Mouse (Mus musculus): ENCODE measurements around the gene Vps8.
A peak's percentile ranks its signal among the peaks of the same experiment; 100 is the strongest.

Gene Vps8

GRCm38 (mm10) chr16:21404631-21405030, 18.3 kb upstream of the Vps8 start:
- no peak for DNase-seq (ENCODE audit: low spot score in 2 of 2)

DNA sequence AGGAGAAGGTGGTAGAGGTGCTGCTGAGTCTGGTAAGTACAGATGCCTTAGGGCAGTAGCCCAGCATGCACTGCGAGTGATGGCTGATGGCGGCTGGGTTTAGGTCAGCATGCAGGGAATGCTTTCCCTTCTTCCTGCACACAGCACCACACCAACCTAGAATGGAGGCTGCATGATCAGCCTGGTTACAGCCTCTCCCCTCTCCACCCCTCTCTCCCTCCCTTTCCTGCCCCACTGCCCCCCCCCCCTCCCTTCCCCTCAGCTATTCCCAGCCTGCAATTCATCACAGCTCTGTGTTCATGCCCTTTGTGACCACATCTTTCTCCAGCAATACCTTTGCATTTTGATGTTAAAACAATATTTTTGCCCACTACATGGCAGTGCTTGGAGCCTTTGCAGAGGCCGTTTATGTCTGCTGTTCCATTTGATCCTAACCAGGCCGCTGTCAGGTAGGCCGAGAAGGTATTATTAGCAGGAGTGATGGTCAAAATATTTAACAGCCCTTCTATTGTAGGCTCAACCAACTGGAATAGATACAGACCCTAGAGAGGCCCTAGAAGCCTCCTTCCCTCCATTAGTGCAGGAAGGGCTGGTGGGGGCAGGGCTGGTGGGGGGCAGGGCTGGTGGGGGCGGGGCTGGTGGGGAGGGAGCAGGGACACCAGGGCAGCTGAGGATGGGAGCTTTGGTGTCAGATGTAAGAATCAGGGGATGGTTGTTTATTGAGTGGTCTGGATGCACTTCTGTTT, 17.5 kb upstream of the Vps8 start:
- no peak for DNase-seq (ENCODE audit: low spot score in 2 of 2)

GRCm38 (mm10) chr16:21406136-21406535, 16.8 kb upstream of the Vps8 start:
- DNase-seq (ENCODE audit: low spot score in 2 of 2) = no peak

DNA sequence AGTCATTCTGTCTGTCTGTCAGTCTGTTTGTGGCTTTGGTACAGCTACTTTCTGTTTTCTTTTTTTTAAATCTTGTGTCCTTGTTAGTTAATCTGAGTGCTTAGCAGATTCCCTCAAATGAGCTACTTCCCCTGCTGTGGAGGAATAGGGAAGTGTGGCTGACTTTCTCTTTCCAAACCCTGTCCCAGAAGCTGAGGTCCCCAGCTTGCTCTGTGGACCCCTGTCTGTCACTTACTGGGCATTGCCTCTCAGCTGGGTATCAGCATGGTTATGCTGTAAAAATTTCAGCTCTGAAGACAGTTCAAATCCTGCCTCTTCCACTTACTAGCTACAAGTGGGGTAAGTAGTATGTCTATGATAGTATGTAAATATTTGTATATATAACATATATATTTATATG, 11.1 kb upstream of the Vps8 start:
- DNase-seq (ENCODE audit: low spot score in 2 of 2) = no peak

DNA sequence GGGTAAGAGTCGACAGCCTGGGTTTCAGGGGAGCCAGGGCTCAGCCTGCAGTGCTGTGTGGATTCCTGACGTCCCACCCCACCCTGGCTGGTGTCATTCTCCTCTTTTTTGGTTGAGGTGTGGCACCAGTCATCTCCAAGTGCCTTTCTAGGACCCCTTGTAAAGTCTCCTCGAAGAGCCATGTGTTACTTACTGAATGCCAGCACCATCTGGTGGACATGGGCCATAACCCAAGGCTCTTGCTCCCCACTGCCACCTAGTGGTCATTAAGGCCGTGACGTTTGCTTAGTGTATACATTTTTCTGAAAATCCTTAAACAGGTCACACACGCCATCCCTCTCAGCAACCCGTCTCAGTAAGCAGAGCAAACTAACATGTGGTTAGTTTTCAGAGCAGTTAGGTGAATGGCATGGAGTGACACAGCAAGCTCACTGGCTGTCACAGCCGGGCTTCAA, 10.3 kb upstream of the Vps8 start:
- peak; percentile 35 to 69 for DNase-seq (ENCODE audit: low spot score in 2 of 2)

DNA sequence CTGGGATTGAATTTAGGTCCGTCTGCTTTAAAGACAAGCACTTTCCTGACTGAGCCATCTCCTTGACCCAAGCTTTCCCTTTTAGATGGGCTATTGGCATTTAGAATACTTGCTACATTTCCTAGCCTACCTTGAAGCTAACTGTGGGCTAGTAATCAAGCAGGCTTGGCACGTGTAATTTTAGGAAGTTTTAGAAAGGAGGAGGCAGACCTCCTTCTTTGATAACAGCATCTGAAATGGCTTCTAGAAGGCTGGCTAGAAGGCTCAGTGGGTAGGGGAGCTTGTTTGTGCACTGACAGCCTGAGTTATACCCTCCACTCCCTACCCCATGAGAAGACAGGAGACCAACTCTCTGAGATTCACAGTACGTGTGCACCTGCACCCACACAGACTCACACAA, 9.1 kb upstream of the Vps8 start:
- DNase-seq (ENCODE audit: low spot score in 2 of 2) = no peak

DNA sequence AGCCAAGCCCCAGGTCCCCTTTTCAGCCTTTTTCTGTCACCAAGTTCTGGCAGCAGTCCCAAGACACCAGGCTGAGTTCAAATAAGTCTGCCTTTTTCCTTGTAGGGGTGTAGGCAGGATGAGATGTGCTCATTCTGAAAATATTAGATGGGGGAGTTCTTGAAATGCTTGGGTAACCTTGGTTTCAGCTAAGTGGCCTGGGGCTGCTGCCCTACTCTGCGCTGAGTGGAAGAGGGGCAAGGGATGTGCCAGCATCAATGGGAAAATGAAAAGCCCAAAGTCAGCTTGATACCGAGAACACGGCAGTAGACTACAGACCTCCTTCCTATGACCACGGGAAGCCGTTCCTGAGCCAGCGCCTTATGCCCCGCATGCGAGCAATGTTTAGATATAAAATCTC, 7.8 kb upstream of the Vps8 start:
- DNase-seq (ENCODE audit: low spot score in 2 of 2) = no peak

- DNase-seq (ENCODE audit: low spot score in 2 of 2) = no peak
Measured at GRCm38 (mm10) chr16:21418012-21418411, 4.9 kb upstream of the Vps8 start.

GRCm38 (mm10) chr16:21423546-21423910, 610 bp downstream of the Vps8 start:
- no peak for DNase-seq (ENCODE audit: low spot score in 2 of 2)

DNA sequence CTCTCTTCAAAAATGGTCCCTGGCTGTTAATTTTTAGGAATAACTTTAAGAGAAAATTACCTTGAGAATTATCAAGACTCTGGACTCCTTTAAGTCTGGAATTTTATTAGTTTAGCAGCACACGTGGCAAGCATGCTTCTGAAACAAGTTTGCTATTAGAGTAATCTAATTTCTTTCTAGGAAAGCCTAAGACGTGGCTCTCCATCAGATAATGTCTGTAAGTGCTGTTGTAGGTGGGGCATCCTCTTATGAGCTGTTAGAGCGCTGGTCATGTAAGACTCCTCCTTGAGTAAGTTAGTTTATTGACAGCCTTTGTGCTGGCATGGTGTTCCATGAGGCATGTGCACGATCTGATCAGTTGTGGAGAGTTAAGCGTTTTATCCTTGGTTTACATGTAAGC, 5.2 kb downstream of the Vps8 start:
- no peak for DNase-seq (ENCODE audit: low spot score in 2 of 2)

GRCm38 (mm10) chr16:21430377-21431060, 7.6 kb downstream of the Vps8 start:
- no peak for DNase-seq (ENCODE audit: low spot score in 2 of 2)

GRCm38 (mm10) chr16:21431614-21432013, 8.7 kb downstream of the Vps8 start:
- DNase-seq (ENCODE audit: low spot score in 2 of 2) = no peak

GRCm38 (mm10) chr16:21433543-21433942, 10.6 kb downstream of the Vps8 start:
- no peak for DNase-seq (ENCODE audit: low spot score in 2 of 2)

- no peak for DNase-seq (ENCODE audit: low spot score in 2 of 2)
Measured at GRCm38 (mm10) chr16:21441012-21441411, 18.1 kb downstream of the Vps8 start.

DNA sequence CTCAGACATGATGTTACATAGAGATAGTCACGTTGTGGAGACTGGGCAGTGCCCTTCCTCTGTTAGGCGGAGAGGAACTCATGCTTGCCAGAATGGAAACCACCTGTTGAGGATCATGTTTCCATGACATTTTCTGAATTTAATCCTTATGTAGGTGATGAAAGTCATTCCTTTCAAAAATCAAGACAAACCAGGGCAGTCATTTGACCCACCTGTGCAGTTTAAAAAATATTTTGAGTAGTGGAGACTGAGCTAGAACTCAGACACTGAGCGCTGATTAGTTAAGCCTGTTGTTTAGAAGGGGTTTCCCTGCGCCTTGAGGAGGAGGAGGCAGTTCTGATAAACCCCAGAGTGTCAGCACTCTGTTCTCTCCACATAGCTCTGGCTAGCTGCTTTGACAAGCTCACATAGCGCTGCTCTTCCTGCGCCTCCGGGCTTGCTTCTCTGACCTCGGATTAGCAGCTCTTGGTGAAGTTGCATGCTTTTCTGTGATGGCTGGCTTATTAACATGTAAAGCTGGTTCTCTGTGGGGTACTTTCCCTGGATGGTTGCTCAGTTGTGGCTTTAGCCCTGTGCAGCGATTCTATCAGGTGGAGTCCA, 22.2 kb downstream of the Vps8 start:
- DNase-seq (ENCODE audit: low spot score in 2 of 2) = no peak

DNA sequence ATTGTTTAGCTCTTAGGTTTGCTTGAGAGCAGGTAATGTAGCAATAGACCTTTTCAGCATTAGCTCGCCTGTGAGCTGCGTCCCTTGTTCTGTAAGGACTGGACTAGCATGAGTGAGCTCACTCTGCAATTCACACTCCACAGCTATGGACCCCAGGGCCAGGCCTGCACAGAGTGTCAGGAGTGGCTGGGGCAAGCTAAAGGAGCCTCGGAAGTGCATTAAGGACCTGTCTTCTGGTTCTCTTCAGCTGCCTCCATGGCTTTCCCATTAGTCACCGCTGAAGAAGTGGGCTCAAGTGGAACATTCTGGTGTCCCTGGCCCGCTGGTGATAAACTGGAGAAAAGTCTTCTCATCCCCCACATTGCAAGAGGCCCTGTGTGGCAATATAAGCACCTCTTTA, 24.5 kb downstream of the Vps8 start:
- DNase-seq (ENCODE audit: low spot score in 2 of 2) = no peak

GRCm38 (mm10) chr16:21448464-21448863, 25.5 kb downstream of the Vps8 start:
- no peak for DNase-seq (ENCODE audit: low spot score in 2 of 2)

DNA sequence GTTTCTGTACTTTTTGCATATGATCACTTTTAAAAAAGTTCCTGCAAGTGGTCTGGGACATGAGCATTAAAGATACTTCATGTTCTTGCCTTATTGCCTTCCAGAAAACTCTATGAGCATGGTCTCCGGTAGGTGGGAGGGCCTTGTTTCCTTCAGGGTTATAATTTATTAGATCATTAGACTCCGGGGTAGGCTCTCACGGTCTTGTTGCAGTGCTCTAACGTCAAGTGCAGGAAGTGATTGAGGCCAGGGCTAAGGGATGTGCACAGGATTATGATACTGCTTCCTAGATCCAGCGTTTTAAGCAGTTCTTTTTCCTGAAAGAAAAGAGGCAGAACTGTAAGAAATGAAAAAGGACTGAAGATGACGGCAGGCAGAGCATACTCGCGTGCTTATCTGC, 27.0 kb downstream of the Vps8 start:
- DNase-seq (ENCODE audit: low spot score in 2 of 2) = no peak

DNA sequence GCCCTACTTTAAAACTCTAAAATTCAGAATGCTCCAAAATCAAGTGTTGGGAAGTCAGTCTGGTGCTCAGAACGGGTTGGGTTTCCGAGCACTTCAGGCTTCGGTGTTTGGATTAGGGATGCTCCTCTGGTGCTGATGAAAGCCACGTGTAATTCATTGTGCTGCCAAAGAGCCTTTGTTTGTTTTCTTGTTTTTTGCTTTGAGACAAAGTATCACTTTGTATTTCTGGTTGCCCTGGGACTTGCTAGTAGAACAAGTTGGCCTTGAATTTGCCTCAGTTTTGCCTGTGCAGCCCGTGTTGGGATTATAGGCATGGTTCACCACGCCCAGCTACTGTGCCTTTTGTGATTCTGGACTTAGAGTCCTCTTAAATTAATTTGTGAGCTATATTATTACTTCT, 29.7 kb downstream of the Vps8 start:
- no peak for DNase-seq (ENCODE audit: low spot score in 2 of 2)

DNA sequence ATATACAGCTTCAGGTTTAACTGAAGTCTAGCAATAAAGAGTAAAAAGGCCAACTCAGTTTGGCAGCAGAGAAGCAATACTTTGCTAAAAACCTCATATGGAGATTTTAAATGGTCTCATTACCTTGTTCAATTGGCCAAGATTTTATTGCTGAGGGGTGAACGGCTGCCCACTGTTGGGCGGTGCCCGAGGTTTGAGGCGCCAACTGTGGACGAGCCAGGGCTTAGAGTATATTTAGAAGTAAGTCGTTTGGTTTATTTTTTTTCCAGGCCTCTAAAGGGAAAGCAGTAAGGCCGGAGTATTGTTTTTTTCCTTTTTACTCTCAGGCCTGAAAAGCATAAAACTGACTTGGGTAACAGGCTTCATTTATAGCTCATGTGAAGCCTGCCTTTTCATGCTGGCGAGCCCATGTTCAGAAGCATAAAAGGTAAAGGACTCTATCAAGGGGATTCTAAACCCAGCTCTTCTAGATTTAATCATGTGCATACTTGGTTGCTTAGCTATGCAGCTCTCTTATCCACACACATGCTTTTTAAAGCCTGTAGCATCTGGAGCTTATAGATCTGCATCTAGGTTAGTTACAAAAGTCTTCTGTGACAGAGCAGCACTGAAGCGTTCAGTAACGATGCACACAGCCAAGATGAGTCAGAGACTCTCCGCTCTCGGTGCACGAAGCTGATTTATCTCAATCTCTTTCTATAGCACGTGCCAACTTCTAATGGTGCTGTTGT, 34.9 kb downstream of the Vps8 start:
- no peak for DNase-seq (ENCODE audit: low spot score in 2 of 2)

DNA sequence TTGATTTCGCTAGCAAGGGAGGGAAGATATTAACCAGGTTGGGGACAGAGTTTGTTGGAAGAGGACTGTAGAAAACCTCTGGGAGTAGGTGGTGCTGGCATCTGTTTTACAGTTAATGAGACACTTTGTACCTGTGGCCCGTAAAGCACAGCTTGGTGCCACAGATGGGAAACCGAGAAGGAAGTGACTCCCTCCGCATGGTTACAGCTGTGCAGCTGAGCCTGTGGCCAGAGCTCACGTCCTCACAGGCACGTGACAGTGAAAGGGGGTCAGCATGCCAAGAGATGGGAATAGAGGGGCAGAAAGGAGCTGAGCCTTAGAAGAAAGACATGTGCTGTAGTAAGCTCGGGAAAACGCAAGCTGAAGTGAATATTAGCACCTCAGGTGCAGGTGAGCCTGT, 43.0 kb downstream of the Vps8 start:
- DNase-seq (ENCODE audit: low spot score in 2 of 2) = no peak

GRCm38 (mm10) chr16:21470416-21470815, 47.5 kb downstream of the Vps8 start:
- no peak for DNase-seq (ENCODE audit: low spot score in 2 of 2)

Data from spleen, postnatal 14 days (tissue).